8 mouse cellular contexts compared by ENCODE assay signal in the genomic region with DNA sequence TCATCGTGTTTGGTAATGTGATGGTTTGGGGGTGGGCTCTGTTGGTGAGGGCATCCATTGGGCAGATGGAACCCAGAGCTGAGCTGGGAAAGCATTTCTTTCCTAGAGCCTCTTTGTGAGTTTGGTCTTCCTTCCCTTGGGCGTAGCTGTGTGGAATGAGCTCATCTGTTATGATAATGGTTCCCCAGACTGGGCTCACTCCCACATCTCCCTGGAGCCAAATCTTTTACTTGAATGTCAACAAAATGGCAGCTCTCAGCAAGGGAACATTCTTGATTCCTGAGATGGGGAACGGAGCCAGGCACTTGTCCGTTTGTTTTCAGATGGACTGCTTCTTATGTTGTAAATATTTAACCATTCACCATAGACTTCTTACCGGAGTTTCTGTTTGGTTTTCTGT.
DNase-seq lines count a peak whose midpoint lies in the region; ATAC-seq lines count a peak whose summit lies in the region.

No protein-coding gene starts in this region.

- ATAC-seq in megakaryocyte, adult 5-6 weeks (ENCODE audit: poor library complexity, severe bottlenecking), result no peak

- DNase-seq in layer of hippocampus, adult 11-12 months (ENCODE audit: low spot score), result peak; percentile 9
- no peak for DNase-seq in layer of hippocampus, adult 9-10 months (ENCODE audit: low spot score)
- DNase-seq in fibroblast of lung, adult 2 months (ENCODE audit: low read depth), result peak; percentile 81
- DNase-seq in kidney, adult 8-10 months, result peak; percentile 25 to 60
- peak; percentile 48 for DNase-seq in mesoderm, embryonic 11.5 days (ENCODE audit: low read depth, low spot score)
- no peak for DNase-seq in left cerebral cortex, adult 11 months (ENCODE audit: low spot score)
- no peak for DNase-seq in left cerebral cortex, adult 18-20 months (ENCODE audit: low spot score in 2 of 2)

Comparison
In these comparisons a context has a peak if more than half of its experiments do, and no peak if none do; other contexts are left out.
1. DNase-seq: peak in layer of hippocampus, adult 11-12 months (single experiment), fibroblast of lung, adult 2 months (single experiment), kidney, adult 8-10 months (2 of 2) and mesoderm, embryonic 11.5 days (single experiment); none in layer of hippocampus, adult 9-10 months (single experiment), left cerebral cortex, adult 11 months (single experiment) and left cerebral cortex, adult 18-20 months (0 of 2).